Mouse (Mus musculus): Measurements from ENCODE around the gene Olfr372.

GRCm38 (mm10) chr8:72106740-72107139 lies 65.7 kb downstream of the Olfr372 start, which contains the start of gene Olfr374:
- TF ChIP-seq POLR2A (IDR thresholded peaks at IDR 0.05; ENCODE audit: insufficient read length, low read depth) (no peak), E2F4 (IDR thresholded peaks at IDR 0.05; ENCODE audit: insufficient read depth) (no peak), SRF (IDR thresholded peaks at IDR 0.05; ENCODE audit: control insufficient read depth, insufficient read length, low read depth) (no peak), MYOD1 (IDR thresholded peaks at IDR 0.05; ENCODE audit: control insufficient read depth in 1 of 3, insufficient read length in 2 of 3, low read depth in 2 of 3) (no peak), MAX (IDR thresholded peaks at IDR 0.05; ENCODE audit: low read depth) (no peak), REST (IDR thresholded peaks at IDR 0.05; ENCODE audit: insufficient read depth, insufficient read length) (no peak), USF1 (IDR thresholded peaks at IDR 0.05; ENCODE audit: low read depth) (no peak)

Measured in myocyte (in vitro differentiated cells).